Mouse (Mus musculus) lung, adult 2 months (tissue): ENCODE results near the gene Inip.

ENCODE experiments used
- CTCF ChIP-seq: fragments of 200-500 bp; IDR thresholded peaks from 2 replicates; pipeline ENCODE4 v1.5.1; 2011; ENCODE audit warnings: mild to moderate bottlenecking, low read length, control low read depth; ENCODE audit not compliant: insufficient read depth
- POLR2A ChIP-seq: fragments of 200-500 bp; IDR thresholded peaks from 2 replicates; pipeline ENCODE4 v1.6.1; 2011; ENCODE audit warnings: low read depth, mild to moderate bottlenecking, control low read depth, low read length, borderline replicate concordance; ENCODE audit errors: extremely low read depth

GRCm38 (mm10) chr4:59817790-59818189, 16.4 kb upstream of the Inip start:
- no peak for TF ChIP-seq CTCF
- no peak for TF ChIP-seq POLR2A
